Mouse (Mus musculus): ENCODE data around the gene Tmem235. TPM values are rescaled to one million over a fixed set of nuclear protein-coding genes. Genes with fewer than 3 reads are reported as not detected.
"Not testable (repeated sequence)": the region's sequence is repeated elsewhere in the genome, so short reads cannot be mapped to it uniquely, and the experiment has no call there.

Gene Tmem235
- polyA plus RNA-seq, 1 experiment from 2014 or later, result 0.06 TPM

- in situ Hi-C loops (cut with MboI; ENCODE audit: low pct_unique_long_range_greater_than_20kb), result no loop called here
- CTCF ChIA-PET, result no interaction called here
These were observed 30.2 kb upstream of the Tmem235 start for GRCm38 (mm10) chr11:117830401-117830800.

GRCm38 (mm10) chr11:117832086-117832969, 28.2 kb upstream of the Tmem235 start:
- in situ Hi-C loops (cut with MboI; ENCODE audit: low pct_unique_long_range_greater_than_20kb), result no loop called here
- ChIA-PET POLR2A (interaction anchor here (0.7 kb wide), 1 partner anchor 13 kb away, joined by 3 read pairs; no protein-coding TSS in a partner anchor), CTCF (interaction anchor here (1.2 to 1.3 kb wide), 2 partner anchors 10 to 42 kb away, joined by 3 read pairs; no protein-coding TSS in a partner anchor)
- DNase-seq (ENCODE audit: low read depth, low spot score) (no peak), ATAC-seq (no peak)
- no peaks in the 10 kb centered on the region for H3K27me3 ChIP-seq
- TF ChIP-seq CTCF (IDR thresholded peaks at IDR 0.05), result no peak

More at GRCm38 (mm10) chr11:117830401-117830800, 30.2 kb upstream of the Tmem235 start:
- H3K27me3 ChIP-seq, result no peaks in the 10 kb centered on the region
- no peak for TF ChIP-seq CTCF (IDR thresholded peaks at IDR 0.05)
- ATAC-seq (no peak), DNase-seq (ENCODE audit: low read depth, low spot score) (no peak)
- POLR2A ChIA-PET, result no interaction called here

- H3K27me3 ChIP-seq; CTCF ChIA-PET; DNase-seq (ENCODE audit: low read depth, low spot score); in situ Hi-C loops (cut with MboI; ENCODE audit: low pct_unique_long_range_greater_than_20kb); ATAC-seq: not testable (repeated sequence)
- POLR2A ChIA-PET, result interaction anchor here (0.8 to 1.0 kb wide), 2 partner anchors 9 to 16 kb away, joined by 3 to 4 read pairs; no protein-coding TSS in a partner anchor
These were observed 27.0 kb upstream of the Tmem235 start for GRCm38 (mm10) chr11:117833509-117833908.

GRCm38 (mm10) chr11:117834086-117834485, 26.5 kb upstream of the Tmem235 start:
- ATAC-seq, result no peak
- POLR2A ChIA-PET, result interaction anchor here (0.8 to 1.0 kb wide), 2 partner anchors 9 to 16 kb away, joined by 3 to 4 read pairs; no protein-coding TSS in a partner anchor
- H3K27me3 ChIP-seq, result no peaks in the 10 kb centered on the region
- no peak for DNase-seq (ENCODE audit: low read depth, low spot score)
- TF ChIP-seq CTCF (IDR thresholded peaks at IDR 0.05), result no peak
- CTCF ChIA-PET, result no interaction called here
- in situ Hi-C loops (cut with MboI; ENCODE audit: low pct_unique_long_range_greater_than_20kb), result no loop called here

- POLR2A ChIA-PET, result interaction anchor here (1.2 kb wide), 1 partner anchor 21 kb away, joined by 3 read pairs; no protein-coding TSS in a partner anchor
- no peaks in the 10 kb centered on the region for H3K27me3 ChIP-seq
- no peak for TF ChIP-seq CTCF (IDR thresholded peaks at IDR 0.05)
- CTCF ChIA-PET, result no interaction called here
- no peak for DNase-seq (ENCODE audit: low read depth, low spot score)
- in situ Hi-C loops (cut with MboI; ENCODE audit: low pct_unique_long_range_greater_than_20kb), result no loop called here
- no peak for ATAC-seq
These were observed 24.2 kb upstream of the Tmem235 start for GRCm38 (mm10) chr11:117836306-117836705.

GRCm38 (mm10) chr11:117838572-117838971, 22.0 kb upstream of the Tmem235 start:
- DNase-seq (ENCODE audit: low read depth, low spot score) (no peak), ATAC-seq (no peak)
- no peak for TF ChIP-seq CTCF (IDR thresholded peaks at IDR 0.05)
- POLR2A ChIA-PET, result no interaction called here
- in situ Hi-C loops (cut with MboI; ENCODE audit: low pct_unique_long_range_greater_than_20kb), result no loop called here
- H3K27me3 ChIP-seq, result no peaks in the 10 kb centered on the region
- CTCF ChIA-PET, result no interaction called here

- H3K27me3 ChIP-seq, result no peaks in the 10 kb centered on the region
- in situ Hi-C loops (cut with MboI; ENCODE audit: low pct_unique_long_range_greater_than_20kb), result no loop called here
- no peak for TF ChIP-seq CTCF (IDR thresholded peaks at IDR 0.05)
- CTCF ChIA-PET, result no interaction called here
- DNase-seq (ENCODE audit: low read depth, low spot score) (no peak), ATAC-seq (no peak)
- POLR2A ChIA-PET, result no interaction called here
These were observed 21.5 kb upstream of the Tmem235 start for GRCm38 (mm10) chr11:117839021-117839420.

GRCm38 (mm10) chr11:117840910-117841309, 19.6 kb upstream of the Tmem235 start:
- in situ Hi-C loops (cut with MboI; ENCODE audit: low pct_unique_long_range_greater_than_20kb), result no loop called here
- ChIA-PET CTCF (no interaction called here), POLR2A (no interaction called here)
- no peak for TF ChIP-seq CTCF (IDR thresholded peaks at IDR 0.05)
- ATAC-seq, result no peak
- H3K27me3 ChIP-seq, result no peaks in the 10 kb centered on the region
- DNase-seq (ENCODE audit: low read depth, low spot score), result no peak

GRCm38 (mm10) chr11:117843434-117843833, 17.1 kb upstream of the Tmem235 start:
- POLR2A ChIA-PET, result no interaction called here
- no peak for TF ChIP-seq CTCF (IDR thresholded peaks at IDR 0.05)
- in situ Hi-C loops (cut with MboI; ENCODE audit: low pct_unique_long_range_greater_than_20kb), result no loop called here
- CTCF ChIA-PET, result no interaction called here
- ATAC-seq (no peak), DNase-seq (ENCODE audit: low read depth, low spot score) (no peak)
- H3K27me3 ChIP-seq, result no peaks in the 10 kb centered on the region

- DNase-seq (ENCODE audit: low read depth, low spot score), result no peak
- H3K27me3 ChIP-seq, result no peaks in the 10 kb centered on the region
- in situ Hi-C loops (cut with MboI; ENCODE audit: low pct_unique_long_range_greater_than_20kb), result no loop called here
- TF ChIP-seq CTCF (IDR thresholded peaks at IDR 0.05), result no peak
- ChIA-PET CTCF (no interaction called here), POLR2A (interaction anchor here (0.6 to 1.4 kb wide), 2 partner anchors 13 to 24 kb away, joined by 3 to 9 read pairs; no protein-coding TSS in a partner anchor)
- ATAC-seq, result no peak
These were observed 15.6 kb upstream of the Tmem235 start for GRCm38 (mm10) chr11:117844997-117845396.

GRCm38 (mm10) chr11:117845651-117846050, 14.9 kb upstream of the Tmem235 start:
- no peaks in the 10 kb centered on the region for H3K27me3 ChIP-seq
- in situ Hi-C loops (cut with MboI; ENCODE audit: low pct_unique_long_range_greater_than_20kb), result no loop called here
- POLR2A ChIA-PET, result interaction anchor here (1.4 kb wide), 1 partner anchor 13 kb away, joined by 3 read pairs; no protein-coding TSS in a partner anchor
- CTCF ChIA-PET, result interaction anchor here (1.2 kb wide), 1 partner anchor 20 kb away, joined by 3 read pairs; the partner anchor contains the start of genes Afmid and Tk1
- DNase-seq (ENCODE audit: low read depth, low spot score) (no peak), ATAC-seq (no peak)
- TF ChIP-seq CTCF (IDR thresholded peaks at IDR 0.05), result no peak
